17 mouse cellular contexts compared by ENCODE assay signal in genomic region chr11:51403886-51404285, GRCm38 (mm10).
"Had no signal": no experiment of that assay in that cellular context is flagged by ENCODE, and none has a peak within 500 bp of the region (broad histone marks: within the 10 kb centered on the region; RNA-seq: fewer than 3 reads in every experiment).

No protein-coding gene starts in this region.

- H3K4me2 ChIP-seq: intestine, embryonic 15.5 days; limb, embryonic 12.5 days; lung, embryonic 15.5 days; midbrain, embryonic 11.5 days; neural tube, embryonic 13.5 days had no signal

- H3K36me3 ChIP-seq: intestine, embryonic 15.5 days; limb, embryonic 12.5 days; lung, embryonic 15.5 days; neural tube, embryonic 13.5 days had no signal

- H3K9me3 ChIP-seq: intestine, embryonic 15.5 days; limb, embryonic 12.5 days; lung, embryonic 15.5 days; neural tube, embryonic 13.5 days had no signal

- H3K27me3 ChIP-seq: intestine, embryonic 15.5 days; limb, embryonic 12.5 days; lung, embryonic 15.5 days; neural tube, embryonic 13.5 days had no signal

- H3K9ac ChIP-seq: intestine, embryonic 15.5 days; limb, embryonic 12.5 days; lung, embryonic 15.5 days; neural tube, embryonic 13.5 days had no signal

- H3K4me3 ChIP-seq: intestine, embryonic 15.5 days; layer of hippocampus, adult 2 months; limb, embryonic 12.5 days; lung, embryonic 15.5 days; megakaryocyte, embryonic 14.5 days; neural tube, embryonic 13.5 days had no signal

- DNase-seq: kidney, adult 18-20 months; kidney, postnatal 10 days; kidney, postnatal 4 days; lung, postnatal 14 days; retina, postnatal 1 day; right cerebral cortex, postnatal 4 days; spleen, adult 18-20 months; thymus, postnatal 36 days had no signal

- H3K4me1 ChIP-seq: intestine, embryonic 15.5 days; lung, embryonic 15.5 days; neural tube, embryonic 13.5 days had no signal

- H3K27ac ChIP-seq: intestine, embryonic 15.5 days; layer of hippocampus, adult 2 months; limb, embryonic 12.5 days; lung, embryonic 15.5 days; macrophage; neural tube, embryonic 13.5 days had no signal

- ATAC-seq: intestine, embryonic 15.5 days; midbrain, embryonic 16.5 days had no signal
